Mouse (Mus musculus): ENCODE measurements around the gene Prss56. TPM values are rescaled to one million over a fixed set of nuclear protein-coding genes. Genes with fewer than 3 reads are reported as not detected.

Gene Prss56
- not detected in 2 replicates for total RNA-seq (2017)

GRCm38 (mm10) chr1:87183013-87183412, at the start of gene Prss56:
Prss56 (plus strand) TSS chr1:87183313.
- no peak for ATAC-seq (replicated peaks; ENCODE audit: low read depth, poor library complexity, severe bottlenecking)

GRCm38 (mm10) chr1:87141550-87141949, 41.6 kb upstream of the Prss56 start:
- no peak for ATAC-seq (replicated peaks; ENCODE audit: low read depth, poor library complexity, severe bottlenecking)

GRCm38 (mm10) chr1:87142456-87142855, 40.7 kb upstream of the Prss56 start:
- ATAC-seq (replicated peaks; ENCODE audit: low read depth, poor library complexity, severe bottlenecking) = no peak

GRCm38 (mm10) chr1:87143141-87143540, 40.0 kb upstream of the Prss56 start:
- no peak for ATAC-seq (replicated peaks; ENCODE audit: low read depth, poor library complexity, severe bottlenecking)

- 0 out of 2 replicates have a peak, but pooled peaks have one; percentile 47 for ATAC-seq (replicated peaks; ENCODE audit: low read depth, poor library complexity, severe bottlenecking)
Measured at GRCm38 (mm10) chr1:87149422-87149821, 33.7 kb upstream of the Prss56 start.

GRCm38 (mm10) chr1:87151286-87151685, 31.8 kb upstream of the Prss56 start:
- no peak for ATAC-seq (replicated peaks; ENCODE audit: low read depth, poor library complexity, severe bottlenecking)

GRCm38 (mm10) chr1:87153776-87154500, 29.2 kb upstream of the Prss56 start:
- ATAC-seq (replicated peaks; ENCODE audit: low read depth, poor library complexity, severe bottlenecking) = no peak

GRCm38 (mm10) chr1:87154501-87155120, 28.5 kb upstream of the Prss56 start:
- ATAC-seq (replicated peaks; ENCODE audit: low read depth, poor library complexity, severe bottlenecking) = no peak

- no peak for ATAC-seq (replicated peaks; ENCODE audit: low read depth, poor library complexity, severe bottlenecking)
Measured at GRCm38 (mm10) chr1:87155531-87156198, 27.4 kb upstream of the Prss56 start.

- ATAC-seq (replicated peaks; ENCODE audit: low read depth, poor library complexity, severe bottlenecking) = peak; percentile 27
Measured at GRCm38 (mm10) chr1:87156199-87156587, 26.9 kb upstream of the Prss56 start, which contains the start of gene Ecel1. Ecel1 (minus strand) TSS chr1:87156521.

- no peak for ATAC-seq (replicated peaks; ENCODE audit: low read depth, poor library complexity, severe bottlenecking)
Measured at GRCm38 (mm10) chr1:87159396-87159795, 23.7 kb upstream of the Prss56 start.

- no peak for ATAC-seq (replicated peaks; ENCODE audit: low read depth, poor library complexity, severe bottlenecking)
Measured at GRCm38 (mm10) chr1:87164164-87164795, 18.8 kb upstream of the Prss56 start.

GRCm38 (mm10) chr1:87164796-87165184, 18.3 kb upstream of the Prss56 start:
- ATAC-seq (replicated peaks; ENCODE audit: low read depth, poor library complexity, severe bottlenecking) = no peak

GRCm38 (mm10) chr1:87170458-87170857, 12.7 kb upstream of the Prss56 start:
- no peak for ATAC-seq (replicated peaks; ENCODE audit: low read depth, poor library complexity, severe bottlenecking)

GRCm38 (mm10) chr1:87171312-87171711, 11.8 kb upstream of the Prss56 start:
- no peak for ATAC-seq (replicated peaks; ENCODE audit: low read depth, poor library complexity, severe bottlenecking)

GRCm38 (mm10) chr1:87172316-87172715, 10.8 kb upstream of the Prss56 start:
- no peak for ATAC-seq (replicated peaks; ENCODE audit: low read depth, poor library complexity, severe bottlenecking)

- ATAC-seq (replicated peaks; ENCODE audit: low read depth, poor library complexity, severe bottlenecking) = peak; percentile 75
Measured at GRCm38 (mm10) chr1:87174006-87174955, 8.8 kb upstream of the Prss56 start.

GRCm38 (mm10) chr1:87175852-87176292, 7.2 kb upstream of the Prss56 start:
- ATAC-seq (replicated peaks; ENCODE audit: low read depth, poor library complexity, severe bottlenecking) = peak; percentile 92

- peak; percentile 10; the same call in 1 of the 2 replicates for ATAC-seq (replicated peaks; ENCODE audit: low read depth, poor library complexity, severe bottlenecking)
Measured at GRCm38 (mm10) chr1:87180896-87181295, 2.2 kb upstream of the Prss56 start.
